Mouse (Mus musculus): ENCODE measurements around the gene Herc1. TPM values are rescaled to one million over a fixed set of nuclear protein-coding genes. Genes with fewer than 3 reads are reported as not detected.

The Herc1 gene
- 1.9 and 2.0 TPM in 2 replicates for polyA plus RNA-seq (2012)

GRCm38 (mm10) chr9:66349860-66350787 is at the start of gene Herc1:
TSS of gene Herc1 (plus strand) at chr9:66350450.
- TF ChIP-seq GATA1 (IDR thresholded peaks at IDR 0.05; ENCODE audit: low read length) (peak; percentile 93), TAL1 (IDR thresholded peaks at IDR 0.05; ENCODE audit: low read length) (peak; percentile 77)
- peak within 1 kb of the TSS; percentile 79 for H3K4me3 ChIP-seq (replicated peaks)
- no peaks in the 10 kb centered on the region for H3K9me3 ChIP-seq (ENCODE audit: control insufficient read depth, low read length)
- peaks cover 75% of the 10 kb centered on the region for H3K4me1 ChIP-seq (ENCODE audit: control insufficient read depth)
- no peaks in the 10 kb centered on the region for H3K27me3 ChIP-seq (ENCODE audit: control insufficient read depth)
- H3K36me3 ChIP-seq (ENCODE audit: control insufficient read depth), result peaks cover 33% of the 10 kb centered on the region

DNA sequence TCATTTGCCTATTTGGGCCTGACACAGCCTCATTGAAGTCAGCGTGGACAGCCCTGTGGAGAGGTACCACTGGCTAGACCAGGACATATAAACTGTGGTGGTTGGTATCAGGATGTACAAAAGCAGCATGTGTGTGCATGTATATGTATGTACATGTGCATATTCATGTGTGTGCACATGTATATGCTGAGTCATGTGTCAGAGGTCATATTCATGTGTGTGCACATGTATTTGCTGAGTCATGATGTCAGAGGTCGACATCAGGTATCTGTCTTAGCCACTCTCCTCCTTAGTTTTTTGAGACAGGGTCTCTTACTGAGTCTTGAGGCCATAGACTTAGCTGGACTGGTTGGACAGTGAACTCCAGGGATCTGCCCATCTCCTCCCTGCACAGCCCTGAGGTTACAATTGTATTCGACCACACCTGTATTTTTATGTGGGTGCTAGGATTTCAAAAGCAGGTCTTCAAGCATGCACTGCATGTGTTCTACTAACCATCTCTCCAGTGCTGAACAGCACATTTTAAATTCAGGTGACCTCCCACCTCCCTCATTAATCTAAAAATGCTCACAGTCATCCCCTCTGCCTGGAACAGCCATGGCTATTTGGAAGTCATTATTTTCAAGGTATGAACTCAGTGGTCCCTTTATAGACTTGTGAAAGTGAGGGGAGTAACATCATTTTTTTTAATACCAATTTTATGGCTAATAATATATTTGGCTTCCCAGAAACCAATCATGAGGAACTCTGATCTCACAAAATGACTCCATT is 45.7 kb upstream of the Herc1 start:
- H3K4me1 ChIP-seq (ENCODE audit: control insufficient read depth), result peaks cover 52% of the 10 kb centered on the region
- TF ChIP-seq GATA1 (IDR thresholded peaks at IDR 0.05; ENCODE audit: low read length) (no peak), TAL1 (IDR thresholded peaks at IDR 0.05; ENCODE audit: low read length) (no peak)
- H3K36me3 ChIP-seq (ENCODE audit: control insufficient read depth), result no peaks in the 10 kb centered on the region
- no peaks in the 10 kb centered on the region for H3K9me3 ChIP-seq (ENCODE audit: control insufficient read depth, low read length)
- H3K27me3 ChIP-seq (ENCODE audit: control insufficient read depth), result no peaks in the 10 kb centered on the region
- H3K4me3 ChIP-seq (replicated peaks), result peak overlapping the region; percentile 65

GRCm38 (mm10) chr9:66305121-66306112 is 44.8 kb upstream of the Herc1 start:
- peak overlapping the region; percentile 65 for H3K4me3 ChIP-seq (replicated peaks)
- no peaks in the 10 kb centered on the region for H3K36me3 ChIP-seq (ENCODE audit: control insufficient read depth)
- TF ChIP-seq TAL1 (IDR thresholded peaks at IDR 0.05; ENCODE audit: low read length) (no peak), GATA1 (IDR thresholded peaks at IDR 0.05; ENCODE audit: low read length) (no peak)
- H3K9me3 ChIP-seq (ENCODE audit: control insufficient read depth, low read length), result no peaks in the 10 kb centered on the region
- no peaks in the 10 kb centered on the region for H3K27me3 ChIP-seq (ENCODE audit: control insufficient read depth)
- peaks cover 49% of the 10 kb centered on the region for H3K4me1 ChIP-seq (ENCODE audit: control insufficient read depth)

- Histone ChIP-seq H3K27me3 (ENCODE audit: control insufficient read depth) (no peaks in the 10 kb centered on the region), H3K36me3 (ENCODE audit: control insufficient read depth) (no peaks in the 10 kb centered on the region), H3K4me3 (replicated peaks) (no peak overlapping the region), H3K4me1 (ENCODE audit: control insufficient read depth) (peaks cover 47% of the 10 kb centered on the region), H3K9me3 (ENCODE audit: control insufficient read depth, low read length) (no peaks in the 10 kb centered on the region)
- TF ChIP-seq GATA1 (IDR thresholded peaks at IDR 0.05; ENCODE audit: low read length) (no peak), TAL1 (IDR thresholded peaks at IDR 0.05; ENCODE audit: low read length) (no peak)
Measured at GRCm38 (mm10) chr9:66306414-66306813, 43.8 kb upstream of the Herc1 start.

DNA sequence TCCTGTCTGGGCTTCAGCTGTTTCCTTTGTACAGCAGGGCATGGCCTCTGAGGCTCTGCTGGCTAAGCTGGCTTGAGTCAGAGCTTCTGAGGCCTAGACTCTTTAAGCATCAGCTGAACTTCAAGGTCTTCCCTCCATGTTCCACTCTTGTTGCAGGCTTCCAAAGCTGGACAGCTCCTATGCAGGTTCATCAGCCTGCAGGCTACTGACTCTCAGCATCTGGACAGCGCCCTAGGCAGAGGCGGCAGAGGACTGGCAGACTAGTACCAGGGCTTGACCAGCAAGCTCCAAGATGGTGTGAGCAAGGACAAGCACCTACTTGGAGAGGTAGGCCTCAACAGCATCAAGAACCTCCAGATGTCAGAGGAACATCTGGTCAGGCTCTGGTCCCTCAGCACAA is 42.9 kb upstream of the Herc1 start:
- Histone ChIP-seq H3K27me3 (ENCODE audit: control insufficient read depth) (no peaks in the 10 kb centered on the region), H3K9me3 (ENCODE audit: control insufficient read depth, low read length) (no peaks in the 10 kb centered on the region), H3K36me3 (ENCODE audit: control insufficient read depth) (no peaks in the 10 kb centered on the region), H3K4me1 (ENCODE audit: control insufficient read depth) (peaks cover 45% of the 10 kb centered on the region), H3K4me3 (replicated peaks) (no peak overlapping the region)
- TF ChIP-seq GATA1 (IDR thresholded peaks at IDR 0.05; ENCODE audit: low read length) (no peak), TAL1 (IDR thresholded peaks at IDR 0.05; ENCODE audit: low read length) (no peak)

DNA sequence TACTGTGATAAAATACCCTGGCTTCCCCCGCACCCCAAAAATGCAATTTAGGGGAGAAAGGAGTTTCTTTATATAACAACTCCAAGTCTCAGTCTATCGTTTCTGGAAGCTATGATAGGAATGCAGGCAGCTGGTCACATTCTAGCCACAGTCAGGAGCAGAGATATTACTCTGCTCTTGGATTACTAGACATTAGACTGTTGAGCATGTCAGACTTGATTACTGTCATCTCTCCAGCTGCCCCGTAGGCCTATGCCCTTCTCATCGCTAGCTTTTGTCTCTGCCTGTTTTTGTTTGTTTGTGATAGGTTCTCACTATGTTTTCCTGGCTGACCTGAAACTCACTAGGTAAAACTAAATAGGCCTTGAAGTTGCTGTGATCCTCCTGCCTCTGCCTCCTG is 41.5 kb upstream of the Herc1 start:
- Histone ChIP-seq H3K9me3 (ENCODE audit: control insufficient read depth, low read length) (no peaks in the 10 kb centered on the region), H3K27me3 (ENCODE audit: control insufficient read depth) (peaks cover 3% of the 10 kb centered on the region), H3K36me3 (ENCODE audit: control insufficient read depth) (no peaks in the 10 kb centered on the region), H3K4me1 (ENCODE audit: control insufficient read depth) (peaks cover 32% of the 10 kb centered on the region), H3K4me3 (replicated peaks) (no peak overlapping the region)
- TF ChIP-seq GATA1 (IDR thresholded peaks at IDR 0.05; ENCODE audit: low read length) (no peak), TAL1 (IDR thresholded peaks at IDR 0.05; ENCODE audit: low read length) (no peak)

DNA sequence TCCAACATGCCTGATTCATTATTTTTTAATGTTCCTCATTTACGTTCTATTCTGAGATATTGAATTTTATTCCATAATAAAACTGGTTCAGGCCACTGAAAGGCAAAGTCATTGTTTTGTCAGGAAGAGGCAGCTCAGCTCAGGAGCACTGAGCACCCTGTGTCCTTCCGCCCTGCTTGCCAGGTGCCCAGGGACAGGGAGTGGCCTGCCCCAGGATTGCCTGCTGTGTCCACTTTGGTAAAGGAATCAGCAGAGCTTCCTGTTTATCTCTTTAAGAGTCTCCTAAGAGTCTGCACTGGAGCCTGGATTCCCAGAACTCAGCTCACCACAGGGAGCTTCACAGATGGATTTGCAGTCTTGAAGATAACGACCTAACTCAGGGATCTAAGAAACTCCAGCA is 38.8 kb upstream of the Herc1 start:
- Histone ChIP-seq H3K9me3 (ENCODE audit: control insufficient read depth, low read length) (no peaks in the 10 kb centered on the region), H3K4me1 (ENCODE audit: control insufficient read depth) (peaks cover 6% of the 10 kb centered on the region), H3K36me3 (ENCODE audit: control insufficient read depth) (no peaks in the 10 kb centered on the region), H3K27me3 (ENCODE audit: control insufficient read depth) (peaks cover 5% of the 10 kb centered on the region), H3K4me3 (replicated peaks) (no peak overlapping the region)
- no peak for TF ChIP-seq TAL1 (IDR thresholded peaks at IDR 0.05; ENCODE audit: low read length)
- TF ChIP-seq GATA1 (IDR thresholded peaks at IDR 0.05; ENCODE audit: low read length), result no peak

GRCm38 (mm10) chr9:66316603-66317002 is 33.6 kb upstream of the Herc1 start:
- Histone ChIP-seq H3K27me3 (ENCODE audit: control insufficient read depth) (peaks cover 21% of the 10 kb centered on the region), H3K9me3 (ENCODE audit: control insufficient read depth, low read length) (no peaks in the 10 kb centered on the region), H3K36me3 (ENCODE audit: control insufficient read depth) (no peaks in the 10 kb centered on the region), H3K4me3 (replicated peaks) (no peak overlapping the region), H3K4me1 (ENCODE audit: control insufficient read depth) (peaks cover 2% of the 10 kb centered on the region)
- no peak for TF ChIP-seq GATA1 (IDR thresholded peaks at IDR 0.05; ENCODE audit: low read length)
- TF ChIP-seq TAL1 (IDR thresholded peaks at IDR 0.05; ENCODE audit: low read length), result no peak
